13 mouse cellular contexts compared by ENCODE assay signal in genomic region chr15:45180173-45180572, GRCm38 (mm10).
DNase-seq lines count a peak whose midpoint lies in the region; ATAC-seq lines count a peak whose summit lies in the region.
"Had no signal": no experiment of that assay in that cellular context is flagged by ENCODE, and none has a peak within 500 bp of the region (broad histone marks: within the 10 kb centered on the region; RNA-seq: fewer than 3 reads in every experiment).

No protein-coding gene starts in this region.

- H3K4me2 ChIP-seq in forebrain, embryonic 14.5 days (ENCODE audit: low read length) = no peak overlapping the region
- H3K4me2 ChIP-seq in forebrain, embryonic 16.5 days (ENCODE audit: low read length) = no peak overlapping the region
- H3K4me2 ChIP-seq: midbrain, embryonic 12.5 days had no signal

- no peak overlapping the region for H3K4me3 ChIP-seq in forebrain, embryonic 14.5 days (ENCODE audit: low read depth, low read length)
- H3K4me3 ChIP-seq in forebrain, embryonic 16.5 days (replicated peaks; ENCODE audit: low read length) = no peak overlapping the region
- H3K4me3 ChIP-seq: midbrain, embryonic 12.5 days had no signal

- no peaks in the 10 kb centered on the region for H3K4me1 ChIP-seq in forebrain, embryonic 14.5 days (ENCODE audit: control insufficient read depth, insufficient read depth, low read length)
- no peaks in the 10 kb centered on the region for H3K4me1 ChIP-seq in forebrain, embryonic 16.5 days (replicated peaks; ENCODE audit: control insufficient read depth, insufficient read depth, low read length)
- H3K4me1 ChIP-seq: midbrain, embryonic 12.5 days had no signal

- no peak overlapping the region for H3K27ac ChIP-seq in forebrain, embryonic 14.5 days (ENCODE audit: low read depth, low read length)
- no peak overlapping the region for H3K27ac ChIP-seq in forebrain, embryonic 16.5 days (ENCODE audit: low read length)
- H3K27ac ChIP-seq: liver, embryonic 14.5 days; midbrain, embryonic 12.5 days had no signal

- WGBS in forebrain, embryonic 14.5 days = 65% methylated on average over 5 of the region's 5 CpGs
- WGBS in forebrain, embryonic 16.5 days = 49% methylated on average over 5 of the region's 5 CpGs

- no peak overlapping the region for H3K9ac ChIP-seq in forebrain, embryonic 14.5 days (ENCODE audit: low read length)
- no peak overlapping the region for H3K9ac ChIP-seq in forebrain, embryonic 16.5 days (replicated peaks; ENCODE audit: low read depth, low read length)
- H3K9ac ChIP-seq: liver, embryonic 14.5 days; midbrain, embryonic 12.5 days had no signal

- ATAC-seq in forebrain, embryonic 14.5 days = no peak
- ATAC-seq in forebrain, embryonic 16.5 days = no peak
- ATAC-seq: activated CD4-positive, CD25-positive, alpha-beta regulatory T cell, adult 4 months had no signal

- DNase-seq in forebrain, embryonic 14.5 days (ENCODE audit: low spot score) = peak; percentile 16
- DNase-seq in lung, postnatal 10 days = peak; percentile 5
- DNase-seq in lung, postnatal 25 days (ENCODE audit: low spot score) = no peak
- peak; percentile 46 for DNase-seq in adrenal gland, postnatal 10 days
- DNase-seq in mesoderm, embryonic 11.5 days (ENCODE audit: low read depth, low spot score) = peak; percentile 14
- DNase-seq in thymus, postnatal 0 days (ENCODE audit: low spot score) = no peak
- no peak for DNase-seq in cerebellum, adult 18-20 months
- DNase-seq: cerebellum, adult 2 months; heart, adult 18-20 months had no signal

- H3K9me3 ChIP-seq in forebrain, embryonic 14.5 days (replicated peaks; ENCODE audit: control insufficient read depth, low read length) = no peaks in the 10 kb centered on the region
- H3K9me3 ChIP-seq in forebrain, embryonic 16.5 days (ENCODE audit: control insufficient read depth, low read length) = no peaks in the 10 kb centered on the region
- H3K9me3 ChIP-seq: midbrain, embryonic 12.5 days had no signal

- no peaks in the 10 kb centered on the region for H3K27me3 ChIP-seq in forebrain, embryonic 14.5 days (replicated peaks; ENCODE audit: control insufficient read depth, insufficient read depth, low read length)
- no peaks in the 10 kb centered on the region for H3K27me3 ChIP-seq in forebrain, embryonic 16.5 days (replicated peaks; ENCODE audit: control insufficient read depth, insufficient read depth, low read length)
- H3K27me3 ChIP-seq: midbrain, embryonic 12.5 days had no signal

- no peaks in the 10 kb centered on the region for H3K36me3 ChIP-seq in forebrain, embryonic 14.5 days (ENCODE audit: control insufficient read depth, insufficient read depth, low read length)
- H3K36me3 ChIP-seq in forebrain, embryonic 16.5 days (ENCODE audit: control insufficient read depth, insufficient read depth) = no peaks in the 10 kb centered on the region
- H3K36me3 ChIP-seq: midbrain, embryonic 12.5 days had no signal

Comparison
In these comparisons a context has a peak if more than half of its experiments do, and no peak if none do; other contexts are left out.
1. DNase-seq: peak in forebrain, embryonic 14.5 days (single experiment), lung, postnatal 10 days (single experiment), adrenal gland, postnatal 10 days (single experiment) and mesoderm, embryonic 11.5 days (single experiment); none in lung, postnatal 25 days (single experiment), thymus, postnatal 0 days (single experiment) and cerebellum, adult 18-20 months (0 of 2).